Mouse (Mus musculus) cerebellum, postnatal 14 days (tissue): ENCODE measurements around the gene Zfp446.
A peak's percentile ranks its signal among the peaks of the same experiment; 100 is the strongest.
"Not testable (repeated sequence)": the region's sequence is repeated elsewhere in the genome, so short reads cannot be mapped to it uniquely, and the experiment has no call there.

Source experiments
- DNase-seq, 2 experiments: peaks; one replicate each; pipeline ENCODE4 v3.0.0; 2021; ENCODE audit warnings: mixed read lengths in 2 of 2

The Zfp446 gene

DNA sequence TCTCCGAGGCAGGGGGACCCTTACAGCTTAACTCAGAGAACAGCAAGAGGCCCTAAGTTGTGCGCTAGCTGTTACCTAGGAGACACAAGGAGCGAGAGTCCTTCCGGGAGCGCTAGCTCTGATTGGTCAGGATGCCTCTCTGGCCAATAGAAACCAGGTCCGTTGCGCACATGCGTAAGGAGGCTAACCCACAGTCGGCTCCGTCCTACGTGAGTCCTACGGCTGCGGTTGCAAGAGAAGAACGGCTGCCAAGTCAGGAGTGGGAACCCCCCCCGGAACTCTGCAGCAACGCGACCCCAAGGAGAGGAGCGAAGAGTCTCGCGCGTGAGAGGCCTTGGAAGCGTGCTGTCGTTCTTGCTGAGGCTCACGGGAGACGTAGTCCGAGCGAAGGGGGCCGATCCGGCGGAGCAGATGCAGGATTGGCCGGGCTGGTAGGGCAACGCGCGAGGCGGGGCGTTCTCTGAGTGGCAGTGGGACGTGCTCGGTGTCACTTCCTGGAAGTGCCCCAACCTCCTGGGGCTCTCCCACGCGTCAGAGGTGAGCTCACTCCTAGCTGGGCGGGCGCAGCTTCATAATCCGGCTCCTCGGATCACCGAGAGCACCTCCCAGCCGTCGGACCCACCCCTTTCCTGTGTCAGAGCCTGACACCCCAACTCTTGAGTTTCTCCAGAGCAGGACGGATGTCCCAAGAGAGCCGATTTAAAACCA is at the start of gene Zfp446:
Gene Zfp446 (plus strand): TSS at position 167 of the 708 bp plus-strand sequence.
- peak; percentile 99 to 100 for DNase-seq

GRCm38 (mm10) chr7:12933615-12934140 is 44.0 kb upstream of the Zfp446 start:
- DNase-seq: no peak

DNA sequence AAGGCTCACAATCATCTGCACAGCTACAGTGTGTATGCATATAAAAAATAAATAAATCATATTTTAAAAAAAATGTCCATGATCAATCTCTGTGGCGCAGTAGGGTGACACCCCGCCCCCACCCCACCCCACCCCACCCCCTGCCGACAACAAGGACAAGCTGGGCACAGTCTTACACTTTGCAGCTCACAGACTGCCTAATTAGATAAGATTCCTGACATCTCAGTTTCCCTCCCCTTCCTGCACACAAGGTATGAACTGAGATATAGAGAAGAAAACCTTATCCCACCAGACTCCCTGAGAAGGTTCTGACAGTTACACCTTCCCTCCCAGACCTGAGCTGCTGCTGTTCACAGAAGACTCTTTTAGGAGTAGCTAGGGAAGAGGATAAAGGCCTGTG is 42.8 kb upstream of the Zfp446 start:
- no peak for DNase-seq

DNA sequence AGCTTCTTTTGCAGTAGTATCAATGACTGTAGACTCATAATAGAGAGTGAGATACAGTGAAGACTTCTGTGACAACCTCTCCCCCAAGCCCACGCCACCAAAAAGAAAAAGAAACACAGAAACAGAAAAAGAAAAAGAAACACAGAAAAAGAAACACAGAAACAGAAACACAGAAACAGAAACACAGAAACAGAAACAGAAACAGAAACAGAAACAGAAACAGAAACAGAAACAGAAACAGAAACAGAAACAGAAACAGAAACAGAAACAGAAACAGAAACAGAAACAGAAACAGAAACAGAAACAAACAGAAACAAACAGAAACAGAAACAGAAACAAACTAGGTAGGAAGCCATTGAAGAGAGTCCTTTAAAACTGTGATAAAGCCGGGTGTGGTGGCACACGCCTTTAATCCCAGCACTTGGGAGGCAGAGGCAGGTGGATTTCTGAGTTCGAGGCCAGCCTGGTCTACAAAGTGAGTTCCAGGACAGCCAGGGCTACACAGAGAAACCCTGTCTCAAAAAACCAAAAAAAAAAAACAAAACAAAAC is 40.3 kb upstream of the Zfp446 start:
- not testable (repeated sequence) for DNase-seq

DNA sequence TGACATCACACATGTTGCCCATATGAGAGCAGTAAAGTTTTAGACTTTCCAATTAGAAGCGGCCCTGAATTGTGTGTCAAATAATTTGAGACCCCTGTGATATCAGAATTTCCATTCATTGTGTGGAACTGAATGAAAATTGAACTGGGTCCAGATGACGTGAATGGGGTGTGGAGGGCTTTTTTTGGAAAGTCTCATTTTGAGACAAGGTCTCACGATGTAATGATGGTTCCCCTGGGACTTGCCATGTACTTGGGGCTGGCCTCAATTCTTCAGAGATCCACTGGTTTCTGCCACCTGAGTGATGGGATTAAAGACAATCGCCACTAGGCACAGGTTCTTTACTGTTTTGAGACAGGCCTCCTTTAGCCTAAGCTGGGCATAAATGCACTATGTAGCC is 37.0 kb upstream of the Zfp446 start:
- DNase-seq: no peak

DNA sequence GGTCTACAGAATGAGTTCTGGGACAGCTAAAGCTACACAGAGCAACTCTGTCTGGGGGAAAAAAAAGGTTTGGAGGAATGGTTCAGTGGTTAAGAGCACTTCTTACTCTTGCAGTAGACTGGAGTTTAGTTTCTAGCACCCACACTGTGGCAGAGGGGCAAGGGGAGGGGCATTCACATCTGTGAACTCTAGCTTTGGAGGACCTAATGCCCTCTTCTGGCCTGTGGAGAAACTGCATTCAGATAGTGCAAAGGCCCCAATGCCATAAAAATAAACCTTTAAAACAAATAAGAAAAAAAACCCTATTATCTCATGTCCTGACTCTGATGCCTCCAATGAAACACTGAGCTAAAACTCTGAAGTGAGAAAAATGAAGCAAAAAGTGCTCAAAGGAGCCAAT is 34.2 kb upstream of the Zfp446 start:
- no peak for DNase-seq

DNA sequence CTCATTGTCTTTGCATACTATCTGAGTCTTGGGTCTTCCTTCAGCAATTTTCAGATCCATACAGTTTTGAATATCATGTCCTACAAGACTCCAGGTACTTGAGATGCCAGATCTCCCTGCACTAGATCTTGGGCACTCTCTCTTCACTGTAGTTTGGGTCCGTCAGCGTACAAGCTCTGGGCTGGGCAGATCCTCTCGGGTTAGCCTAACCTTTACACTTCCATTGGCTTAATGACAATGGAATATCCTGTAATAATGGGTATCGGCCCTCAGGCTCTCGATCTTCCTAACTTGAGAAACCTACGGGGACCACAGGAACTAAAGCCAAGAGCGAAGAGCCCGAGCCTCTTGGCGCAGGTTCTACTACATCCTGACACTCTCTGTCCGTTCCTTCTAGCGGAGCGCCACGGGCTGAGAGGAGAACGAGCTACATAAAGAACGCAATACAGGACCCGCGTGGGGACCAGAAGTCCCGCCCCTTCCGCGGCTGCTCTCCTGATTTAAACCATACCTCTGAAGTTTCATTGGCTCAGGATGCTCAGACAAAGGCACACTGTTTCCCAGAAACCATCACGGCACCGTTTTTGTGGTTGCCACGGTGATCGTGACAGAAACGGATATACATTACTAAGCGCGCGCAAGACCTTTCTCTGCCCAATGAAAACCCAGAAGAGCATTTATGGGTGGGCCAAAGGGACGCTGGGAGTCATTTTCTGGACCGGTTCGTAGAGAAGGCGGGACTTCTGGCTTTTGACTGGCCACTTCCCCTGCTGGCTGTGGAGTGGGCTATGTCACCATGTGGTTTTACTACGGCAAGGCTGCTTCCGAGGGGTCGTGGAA is 28.4 kb upstream of the Zfp446 start:
- peak; percentile 88 to 94 for DNase-seq

- DNase-seq: no peak
These were observed 27.8 kb upstream of the Zfp446 start for GRCm38 (mm10) chr7:12949872-12950229.

- peak in 1 of 2 experiments; percentile 15 for DNase-seq
These were observed 22.8 kb upstream of the Zfp446 start for GRCm38 (mm10) chr7:12954896-12955295.

- DNase-seq: no peak
These were observed 20.1 kb upstream of the Zfp446 start for GRCm38 (mm10) chr7:12957511-12957910.

DNA sequence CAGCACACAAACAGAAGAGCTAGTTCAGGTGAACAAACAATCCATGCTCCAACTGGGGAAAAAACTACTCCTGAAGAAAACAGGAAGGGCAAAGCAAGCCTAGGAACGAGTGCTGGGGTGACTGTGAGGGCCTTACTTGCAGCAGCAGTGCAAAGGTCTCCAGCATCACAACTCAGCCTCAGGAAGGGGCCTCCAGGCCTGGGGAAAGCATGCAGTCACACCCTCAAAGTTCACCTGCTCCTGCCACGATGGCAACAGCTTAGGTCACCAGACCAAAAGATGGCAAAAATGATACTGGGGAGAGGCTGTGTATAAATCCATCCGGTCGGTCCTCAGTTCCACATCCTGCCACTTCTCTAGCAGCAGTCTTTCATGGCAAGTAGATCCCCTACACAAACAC is 18.7 kb upstream of the Zfp446 start:
- no peak for DNase-seq

DNA sequence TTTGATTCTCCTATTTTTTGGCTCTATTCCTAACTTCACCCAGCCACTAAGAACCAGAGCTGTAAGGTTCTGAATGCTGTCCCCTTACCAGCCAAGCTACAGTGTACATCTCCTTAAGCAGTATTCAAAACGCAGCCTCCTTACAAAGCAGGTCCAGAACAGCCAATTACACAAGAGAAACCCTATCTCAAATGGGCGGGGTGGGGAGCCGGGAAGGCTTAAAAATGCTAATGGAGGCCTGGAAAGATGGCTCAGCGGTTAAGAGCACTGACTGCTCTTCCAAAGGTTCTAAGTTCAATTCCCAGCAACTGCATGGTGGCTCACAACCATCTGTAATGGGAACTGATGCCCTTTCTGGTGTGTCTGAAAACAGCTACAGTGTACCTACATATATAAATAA is 17.9 kb upstream of the Zfp446 start:
- no peak for DNase-seq

DNA sequence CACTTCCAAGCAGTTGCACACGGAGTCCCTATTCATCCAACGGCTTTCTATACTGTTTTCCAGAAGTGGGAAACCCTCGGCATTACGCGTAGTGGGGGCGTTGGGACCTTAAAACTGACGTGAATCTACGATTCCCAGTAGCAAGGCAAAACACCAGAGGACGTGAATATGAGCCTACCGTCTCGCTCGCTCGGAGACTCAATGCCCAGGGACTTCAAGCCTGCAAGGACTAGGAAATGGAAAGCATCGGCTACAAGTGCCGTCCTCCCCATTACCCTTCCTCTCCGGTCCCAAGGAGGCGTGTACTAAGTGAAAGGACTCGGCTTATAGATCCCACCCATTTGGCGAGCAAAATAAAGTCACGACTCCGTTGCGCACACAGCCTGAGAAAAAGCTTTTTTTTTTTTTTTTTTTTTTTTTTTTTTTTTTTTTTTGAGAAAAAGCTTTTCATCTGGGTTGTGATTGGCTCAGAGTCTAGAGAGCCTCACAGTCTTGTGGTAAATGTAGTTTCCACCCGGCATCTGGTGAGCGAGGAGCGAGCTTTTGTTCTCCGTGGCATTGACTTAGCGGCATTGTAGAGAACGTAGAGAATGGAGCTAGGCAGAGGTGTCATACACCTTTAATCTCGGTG is 16.0 kb upstream of the Zfp446 start:
- DNase-seq: peak; percentile 54 to 59

- peak; percentile 89 to 93 for DNase-seq
These were observed 12.0 kb upstream of the Zfp446 start, which contains the start of gene Zfp324 for GRCm38 (mm10) chr7:12965678-12966091. TSS of gene Zfp324 (plus strand) at chr7:12965838.

GRCm38 (mm10) chr7:12966104-12966845 is 11.4 kb upstream of the Zfp446 start:
- peak; percentile 94 to 97 for DNase-seq

- DNase-seq: no peak
These were observed 6.7 kb upstream of the Zfp446 start for GRCm38 (mm10) chr7:12970906-12971305.

- DNase-seq: peak in 1 of 2 experiments; percentile 22
These were observed 1.5 kb downstream of the Zfp446 start for GRCm38 (mm10) chr7:12978931-12979722.

GRCm38 (mm10) chr7:12979776-12980175 is 2.1 kb downstream of the Zfp446 start:
- no peak for DNase-seq

DNA sequence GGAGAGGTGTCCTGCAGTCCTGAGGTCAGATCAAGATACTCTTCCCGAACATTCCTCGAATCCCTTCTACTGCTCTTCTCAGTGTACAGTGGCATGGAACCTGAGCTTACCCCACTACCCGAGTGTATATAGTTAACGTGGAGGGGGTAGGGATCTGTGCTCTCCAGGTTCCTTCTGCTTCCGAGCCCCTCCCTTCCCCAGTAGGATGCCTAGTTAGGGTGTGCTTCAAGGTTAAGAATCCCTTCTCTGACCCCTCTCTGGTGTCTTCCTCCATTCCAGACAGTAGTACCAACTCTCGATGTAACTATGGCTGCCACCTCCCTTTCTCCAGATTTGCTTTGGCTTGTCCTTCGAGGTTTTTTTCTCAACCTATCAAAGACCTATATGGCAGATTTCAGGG is 2.6 kb downstream of the Zfp446 start:
- DNase-seq: no peak

DNA sequence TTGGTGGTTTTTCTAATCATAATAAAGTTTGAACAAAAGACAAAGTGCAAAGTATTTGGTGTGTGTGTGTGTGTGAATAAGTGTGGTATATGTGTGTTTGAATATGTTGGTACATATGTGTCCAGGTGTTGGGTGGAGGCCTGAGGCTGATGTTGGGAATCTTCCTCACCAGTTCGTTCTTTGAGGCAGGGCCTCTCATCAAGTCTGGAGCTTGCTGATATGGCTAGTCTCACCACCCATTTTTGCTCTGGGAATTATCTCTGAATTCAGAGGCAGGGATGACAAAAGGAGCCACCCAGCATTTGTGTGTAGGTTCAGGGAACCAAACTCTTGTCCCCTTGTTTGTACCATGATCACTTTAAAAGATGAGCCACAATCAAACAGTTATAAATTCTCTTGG is 8.1 kb downstream of the Zfp446 start:
- no peak for DNase-seq

- no peak for DNase-seq
These were observed 9.3 kb downstream of the Zfp446 start for GRCm38 (mm10) chr7:12986906-12987305.
